In genomic region chr7:87565300-87565699, GRCm38 (mm10) we compare ENCODE assay signal across 21 mouse cellular contexts. TPM values are rescaled to one million over a fixed set of nuclear protein-coding genes. Genes with fewer than 3 reads are reported as not detected.
DNase-seq lines count a peak whose midpoint lies in the region; ATAC-seq and TF ChIP-seq lines count a peak whose summit lies in the region.
"Had no signal": no experiment of that assay in that cellular context is flagged by ENCODE, and none has a peak within 500 bp of the region (broad histone marks: within the 10 kb centered on the region; RNA-seq: fewer than 3 reads in every experiment).

No protein-coding gene starts in this region.

- H3K4me2 ChIP-seq in kidney, embryonic 16.5 days (replicated peaks; ENCODE audit: low read depth, low read length), result no peak overlapping the region
- no peak overlapping the region for H3K4me2 ChIP-seq in midbrain, postnatal 0 days (ENCODE audit: low read depth, low read length, poor library complexity, severe bottlenecking)
- no peak overlapping the region for H3K4me2 ChIP-seq in midbrain, embryonic 16.5 days (ENCODE audit: low read length)
- H3K4me2 ChIP-seq: embryonic facial prominence, embryonic 13.5 days; heart, embryonic 13.5 days; intestine, embryonic 15.5 days; liver, embryonic 13.5 days; neural tube, embryonic 12.5 days had no signal

- WGBS in heart, adult 2 months, result 15% methylated on average over 1 of the region's 1 CpGs
- WGBS in kidney, embryonic 16.5 days, result 32% methylated on average over 1 of the region's 1 CpGs
- 65% methylated on average over 1 of the region's 1 CpGs for WGBS in midbrain, postnatal 0 days
- whole genome bisulfite sequencing in midbrain, embryonic 16.5 days, result 70% methylated on average over 1 of the region's 1 CpGs

- H3K9me3 ChIP-seq in kidney, embryonic 16.5 days (ENCODE audit: low read length), result no peaks in the 10 kb centered on the region
- H3K9me3 ChIP-seq in midbrain, postnatal 0 days (ENCODE audit: low read length), result no peaks in the 10 kb centered on the region
- no peaks in the 10 kb centered on the region for H3K9me3 ChIP-seq in midbrain, embryonic 16.5 days (replicated peaks; ENCODE audit: control insufficient read depth, low read length, poor library complexity, severe bottlenecking)
- H3K9me3 ChIP-seq: embryonic facial prominence, embryonic 13.5 days; heart, embryonic 13.5 days; intestine, embryonic 15.5 days; limb, embryonic 10.5 days; liver, embryonic 13.5 days; neural tube, embryonic 12.5 days had no signal

- no peaks in the 10 kb centered on the region for H3K36me3 ChIP-seq in heart, adult 2 months (ENCODE audit: control insufficient read depth, insufficient read depth, low read length)
- no peaks in the 10 kb centered on the region for H3K36me3 ChIP-seq in kidney, embryonic 16.5 days (ENCODE audit: insufficient read depth, low read length)
- H3K36me3 ChIP-seq in midbrain, postnatal 0 days (ENCODE audit: insufficient read depth, low read length), result no peaks in the 10 kb centered on the region
- no peaks in the 10 kb centered on the region for H3K36me3 ChIP-seq in midbrain, embryonic 16.5 days (ENCODE audit: control insufficient read depth, insufficient read depth, low read length)
- H3K36me3 ChIP-seq: embryonic facial prominence, embryonic 13.5 days; heart, embryonic 13.5 days; intestine, embryonic 15.5 days; limb, embryonic 10.5 days; liver, embryonic 13.5 days; neural tube, embryonic 12.5 days had no signal

- H3K79me2 ChIP-seq in heart, adult 2 months (replicated peaks; ENCODE audit: control insufficient read depth, insufficient read depth, low read length), result no peaks in the 10 kb centered on the region

- no peak overlapping the region for H3K4me3 ChIP-seq in heart, adult 2 months
- no peak overlapping the region for H3K4me3 ChIP-seq in kidney, embryonic 16.5 days (ENCODE audit: low read length)
- H3K4me3 ChIP-seq in midbrain, postnatal 0 days (ENCODE audit: low read depth, low read length), result no peak overlapping the region
- no peak overlapping the region for H3K4me3 ChIP-seq in midbrain, embryonic 16.5 days (ENCODE audit: low read depth, low read length)
- H3K4me3 ChIP-seq: embryonic facial prominence, embryonic 13.5 days; heart, embryonic 13.5 days; intestine, embryonic 15.5 days; layer of hippocampus, adult 2 months; limb, embryonic 10.5 days; liver, embryonic 13.5 days; neural tube, embryonic 12.5 days had no signal

- ATAC-seq in kidney, embryonic 16.5 days (ENCODE audit: low FRiP score, low TSS enrichment), result no peak
- ATAC-seq in midbrain, postnatal 0 days (ENCODE audit: low FRiP score), result no peak
- ATAC-seq in midbrain, embryonic 16.5 days, result no peak
- ATAC-seq: forebrain, postnatal 0 days; intestine, embryonic 15.5 days had no signal

- no peak for TF ChIP-seq POLR2A in heart, adult 2 months (IDR thresholded peaks at IDR 0.05; ENCODE audit: insufficient read depth, low read depth, low read length)

- no peak for TF ChIP-seq CTCF in heart, adult 2 months (IDR thresholded peaks at IDR 0.05)
- no peak for TF ChIP-seq CTCF in midbrain, postnatal 0 days (IDR thresholded peaks at IDR 0.05)

- H3K27me3 ChIP-seq in heart, adult 2 months (ENCODE audit: control insufficient read depth, insufficient read depth, low read length), result no peaks in the 10 kb centered on the region
- H3K27me3 ChIP-seq in kidney, embryonic 16.5 days (ENCODE audit: insufficient read depth, low read length), result no peaks in the 10 kb centered on the region
- H3K27me3 ChIP-seq in midbrain, postnatal 0 days (ENCODE audit: insufficient read depth, low read length), result no peaks in the 10 kb centered on the region
- H3K27me3 ChIP-seq in midbrain, embryonic 16.5 days (ENCODE audit: control insufficient read depth, insufficient read depth, low read depth, low read length), result no peaks in the 10 kb centered on the region
- H3K27me3 ChIP-seq: CH12.LX; embryonic facial prominence, embryonic 13.5 days; heart, embryonic 13.5 days; intestine, embryonic 15.5 days; liver, embryonic 13.5 days; neural tube, embryonic 12.5 days had no signal

- intact Hi-C loops in heart, adult 2 months (cut with DNase I), result loop anchor here (5.0 kb wide), 1 partner anchor 453 kb away; no protein-coding TSS in a partner anchor

- no peak overlapping the region for H3K27ac ChIP-seq in heart, adult 2 months
- no peak overlapping the region for H3K27ac ChIP-seq in kidney, embryonic 16.5 days (ENCODE audit: low read length)
- H3K27ac ChIP-seq in midbrain, postnatal 0 days (ENCODE audit: low read depth, low read length), result no peak overlapping the region
- H3K27ac ChIP-seq in midbrain, embryonic 16.5 days (ENCODE audit: low read length), result no peak overlapping the region
- H3K27ac ChIP-seq: embryonic facial prominence, embryonic 13.5 days; heart, embryonic 13.5 days; intestine, embryonic 15.5 days; layer of hippocampus, adult 2 months; limb, embryonic 10.5 days; liver, embryonic 13.5 days; neural tube, embryonic 12.5 days had no signal

- H3K9ac ChIP-seq in heart, adult 2 months (ENCODE audit: low read depth, low read length), result no peak overlapping the region
- H3K9ac ChIP-seq in kidney, embryonic 16.5 days (replicated peaks; ENCODE audit: low read length), result no peak overlapping the region
- H3K9ac ChIP-seq in midbrain, postnatal 0 days (replicated peaks; ENCODE audit: low read length, poor library complexity, severe bottlenecking), result no peak overlapping the region
- no peak overlapping the region for H3K9ac ChIP-seq in midbrain, embryonic 16.5 days (ENCODE audit: low read depth, low read length)
- H3K9ac ChIP-seq: embryonic facial prominence, embryonic 13.5 days; forebrain, postnatal 0 days; heart, embryonic 13.5 days; intestine, embryonic 15.5 days; liver, embryonic 13.5 days; neural tube, embryonic 12.5 days had no signal

- TF ChIP-seq EP300 in heart, adult 2 months (IDR thresholded peaks at IDR 0.05; ENCODE audit: insufficient read depth, low read depth, low read length), result no peak

- peak; percentile 42 for DNase-seq in adrenal gland, postnatal 10 days
- DNase-seq in adrenal gland, postnatal 4 days (ENCODE audit: low spot score in 2 of 2), result no peak
- DNase-seq in heart, adult 18-20 months, result peak; percentile 4 to 24
- DNase-seq in heart, adult 2 months, result no peak
- DNase-seq in kidney, postnatal 10 days, result peak; percentile 28
- DNase-seq in midbrain, postnatal 0 days (ENCODE audit: low spot score), result peak; percentile 40
- DNase-seq: forebrain, postnatal 0 days; liver, embryonic 13.5 days; lung, postnatal 14 days had no signal

- no peaks in the 10 kb centered on the region for H3K4me1 ChIP-seq in heart, adult 2 months (ENCODE audit: control insufficient read depth, insufficient read depth, low read length)
- no peaks in the 10 kb centered on the region for H3K4me1 ChIP-seq in kidney, embryonic 16.5 days (ENCODE audit: insufficient read depth, low read length)
- H3K4me1 ChIP-seq in midbrain, postnatal 0 days (ENCODE audit: insufficient read depth, low read length), result no peaks in the 10 kb centered on the region
- H3K4me1 ChIP-seq in midbrain, embryonic 16.5 days (ENCODE audit: control insufficient read depth, insufficient read depth, low read length), result no peaks in the 10 kb centered on the region
- H3K4me1 ChIP-seq: embryonic facial prominence, embryonic 13.5 days; heart, embryonic 13.5 days; intestine, embryonic 15.5 days; limb, embryonic 10.5 days; liver, embryonic 13.5 days; neural tube, embryonic 12.5 days had no signal

RNA-seq across cellular contexts. Expression of gene Grm5, which starts 18.7 kb away (rescaled TPM):
- total RNA-seq in adrenal gland, postnatal 10 days (2021), result under 1 TPM; 0.06 to 0.18 TPM
- total RNA-seq in adrenal gland, postnatal 4 days (2021), result 1 to 10 TPM in 1 of 2 experiments, under 1 TPM in 1; 0.14 to 1.3 TPM
- total RNA-seq in heart, adult 18-20 months (2021), result not detected
- not detected for total RNA-seq in heart, adult 2 months (2021)
- not detected in 2 replicates for polyA plus RNA-seq in heart, adult 2 months (2012; rRNA removed)
- not detected in 2 replicates for polyA plus RNA-seq in kidney, embryonic 16.5 days (2015; fragmentation: Nextera tagmentation; extraction: Ambion mirVana)
- 237 and 275 TPM in 2 replicates for total RNA-seq in midbrain, postnatal 0 days (2014; rRNA removed)
- polyA plus RNA-seq in midbrain, postnatal 0 days (2015; fragmentation: Nextera tagmentation; extraction: Ambion mirVana), result 63.6 and 73.6 TPM in 2 replicates
- 59.6 and 66.9 TPM in 2 replicates for polyA plus RNA-seq in midbrain, embryonic 16.5 days (2015; fragmentation: Nextera tagmentation; extraction: Ambion mirVana)
- total RNA-seq: gastrocnemius, adult 18-20 months; monocyte, adult 5-6 weeks had no signal
- polyA plus RNA-seq: limb, embryonic 10.5 days; stomach, embryonic 14.5 days had no signal

Comparison
In these comparisons a context has a peak if more than half of its experiments do, and no peak if none do; other contexts are left out.
1. DNase-seq: peak in adrenal gland, postnatal 10 days (single experiment), heart, adult 18-20 months (2 of 2), kidney, postnatal 10 days (single experiment) and midbrain, postnatal 0 days (single experiment); none in adrenal gland, postnatal 4 days (0 of 2) and heart, adult 2 months (0 of 2).
2. RNA of gene Grm5, which starts 18.7 kb away (total RNA-seq): 237 to 275 TPM in midbrain, postnatal 0 days; 0.14 to 1.3 TPM in adrenal gland, postnatal 4 days, 0.06 to 0.18 TPM in adrenal gland, postnatal 10 days, not detected in heart, adult 2 months and not detected in heart, adult 18-20 months; every median in the first group is over 100 times any median in the second.